Mouse (Mus musculus) heart, postnatal 14 days (tissue): ENCODE measurements around the gene Fubp3. TPM values are rescaled to one million over a fixed set of nuclear protein-coding genes. Genes with fewer than 3 reads are reported as not detected.
A peak's percentile ranks its signal among the peaks of the same experiment; 100 is the strongest.
"Not testable (repeated sequence)": the region's sequence is repeated elsewhere in the genome, so short reads cannot be mapped to it uniquely, and the experiment has no call there.

Experiments
- DNase-seq, 2 experiments: peaks; one replicate each; pipeline ENCODE4 v3.0.0; 2021 to 2022
- intact Hi-C: fragments of 180-260 bp; cut with DNase I; formaldehyde crosslinking; loops from one replicate; pipeline ENCODE4 v1.15.1; 2025
- long read RNA-seq, 2 experiments: library from polyadenylated mRNA; stranded (forward); transcript quantifications; one replicate each; pipeline ENCODE4 v2.0.0; 2021
- total RNA-seq, 2 experiments: library from RNA; stranded (reverse); gene quantifications; 2 replicates each; pipeline ENCODE4 v1.2.3; 2021

Gene Fubp3
- 10 to 100 TPM; 21.0 to 24.1 TPM for total RNA-seq
- long read RNA-seq, experiment 1, partial matches to known transcripts, result 8 of 21 reads
- long read RNA-seq, experiment 1, other reads (novel, unspliced or antisense), result 6 of 21 reads
- long read RNA-seq, experiment 2, transcript Fubp3-202 (19 exons, 3,268 nt), result major isoform, 7 of 25 reads
- long read RNA-seq, experiment 2, transcript Fubp3-201 (18 exons, 3,648 nt), result minor isoform, 5 of 25 reads
- long read RNA-seq, experiment 2, partial matches to known transcripts, result 6 of 25 reads
- long read RNA-seq, experiment 2, other reads (novel, unspliced or antisense), result 6 of 25 reads

GRCm38 (mm10) chr2:31572051-31572914 is at the start of gene Fubp3:
Gene Fubp3 (plus strand): TSS chr2:31572651.
- intact Hi-C loops, result no loop called here
- peak; percentile 90 to 92 for DNase-seq

- intact Hi-C loops, result no loop called here
- no peak for DNase-seq
Measured at GRCm38 (mm10) chr2:31524641-31525040, 47.8 kb upstream of the Fubp3 start.

DNA sequence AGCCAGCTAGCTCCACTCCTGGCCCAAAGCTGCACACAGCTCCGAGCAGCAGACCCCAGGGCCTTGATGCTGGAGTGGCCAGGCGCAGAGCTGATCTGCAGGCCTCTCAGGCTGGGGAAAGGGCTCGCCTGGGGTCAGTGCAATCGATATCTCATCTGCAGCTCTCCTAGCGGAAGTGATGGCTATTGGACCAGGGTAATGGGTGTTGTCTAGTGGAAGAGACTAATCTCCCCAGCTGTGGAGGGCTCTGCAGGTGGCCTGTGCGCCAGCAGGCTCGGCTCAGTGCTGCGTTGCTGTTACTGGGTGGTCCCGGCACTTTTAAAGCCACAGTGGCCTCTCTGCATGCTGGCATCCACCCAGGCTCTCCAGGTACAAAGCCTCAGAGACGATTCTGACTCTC is 46.7 kb upstream of the Fubp3 start:
- intact Hi-C loops, result no loop called here
- DNase-seq, result no peak

- intact Hi-C loops, result no loop called here
Measured at GRCm38 (mm10) chr2:31530201-31530600, 42.2 kb upstream of the Fubp3 start.

GRCm38 (mm10) chr2:31537054-31537453 is 35.4 kb upstream of the Fubp3 start:
- intact Hi-C loops, result no loop called here
- peak; percentile 70 to 71 for DNase-seq

More at GRCm38 (mm10) chr2:31530201-31530600, 42.2 kb upstream of the Fubp3 start:
- DNase-seq, result no peak

GRCm38 (mm10) chr2:31538745-31539144 is 33.7 kb upstream of the Fubp3 start:
- DNase-seq, result no peak
- intact Hi-C loops, result no loop called here

DNA sequence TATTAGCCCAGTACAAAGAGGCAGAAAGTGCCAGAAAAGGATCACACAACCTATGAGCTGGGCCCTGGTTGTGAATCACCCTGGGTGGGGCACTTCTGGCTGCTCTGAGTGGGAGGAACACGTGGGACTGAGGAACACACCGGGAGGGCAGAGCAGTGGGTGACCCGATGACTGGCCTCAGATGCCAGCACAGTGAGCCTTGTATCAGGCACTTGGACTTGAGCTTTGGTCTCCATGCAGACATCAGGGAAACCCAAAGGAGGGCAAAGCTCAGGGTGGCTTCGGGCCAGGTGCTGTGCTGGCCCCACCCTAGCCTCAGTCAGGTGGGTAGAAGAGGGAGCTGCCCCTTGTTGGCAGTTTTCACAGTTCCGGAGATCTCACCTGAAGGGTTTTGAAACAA is 30.9 kb upstream of the Fubp3 start:
- intact Hi-C loops, result no loop called here
- DNase-seq, result no peak

DNA sequence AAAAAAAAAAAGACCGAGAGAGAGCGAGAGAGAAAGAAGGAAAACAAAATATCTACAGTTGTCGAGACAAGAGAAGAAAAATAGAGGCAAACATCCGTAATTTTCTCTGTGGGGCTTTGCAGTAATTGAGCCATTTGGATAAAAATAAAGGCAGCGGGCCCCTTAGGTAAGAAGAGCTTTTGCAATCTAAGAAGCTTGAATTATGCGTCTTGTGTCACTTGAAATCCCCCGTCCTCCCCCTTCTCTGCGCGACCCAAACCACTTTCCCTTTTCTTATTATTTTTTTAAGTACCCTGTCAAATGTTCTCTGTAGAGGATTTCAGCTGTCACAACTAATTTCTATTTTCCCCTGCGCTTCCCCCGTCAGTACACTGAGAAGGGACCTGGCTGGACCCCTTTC is 24.7 kb upstream of the Fubp3 start:
- DNase-seq, result no peak
- intact Hi-C loops, result no loop called here

- DNase-seq, result no peak
Measured at GRCm38 (mm10) chr2:31550503-31550902, 21.9 kb upstream of the Fubp3 start.

GRCm38 (mm10) chr2:31551351-31551750 is 21.1 kb upstream of the Fubp3 start:
- intact Hi-C loops, DNase-seq: not testable (repeated sequence)

More at GRCm38 (mm10) chr2:31550503-31550902, 21.9 kb upstream of the Fubp3 start:
- intact Hi-C loops, result no loop called here

- no peak for DNase-seq
- intact Hi-C loops, result no loop called here
Measured at GRCm38 (mm10) chr2:31551971-31552370, 20.5 kb upstream of the Fubp3 start.

GRCm38 (mm10) chr2:31554619-31555018 is 17.8 kb upstream of the Fubp3 start:
- DNase-seq, result no peak
- intact Hi-C loops, result no loop called here

DNA sequence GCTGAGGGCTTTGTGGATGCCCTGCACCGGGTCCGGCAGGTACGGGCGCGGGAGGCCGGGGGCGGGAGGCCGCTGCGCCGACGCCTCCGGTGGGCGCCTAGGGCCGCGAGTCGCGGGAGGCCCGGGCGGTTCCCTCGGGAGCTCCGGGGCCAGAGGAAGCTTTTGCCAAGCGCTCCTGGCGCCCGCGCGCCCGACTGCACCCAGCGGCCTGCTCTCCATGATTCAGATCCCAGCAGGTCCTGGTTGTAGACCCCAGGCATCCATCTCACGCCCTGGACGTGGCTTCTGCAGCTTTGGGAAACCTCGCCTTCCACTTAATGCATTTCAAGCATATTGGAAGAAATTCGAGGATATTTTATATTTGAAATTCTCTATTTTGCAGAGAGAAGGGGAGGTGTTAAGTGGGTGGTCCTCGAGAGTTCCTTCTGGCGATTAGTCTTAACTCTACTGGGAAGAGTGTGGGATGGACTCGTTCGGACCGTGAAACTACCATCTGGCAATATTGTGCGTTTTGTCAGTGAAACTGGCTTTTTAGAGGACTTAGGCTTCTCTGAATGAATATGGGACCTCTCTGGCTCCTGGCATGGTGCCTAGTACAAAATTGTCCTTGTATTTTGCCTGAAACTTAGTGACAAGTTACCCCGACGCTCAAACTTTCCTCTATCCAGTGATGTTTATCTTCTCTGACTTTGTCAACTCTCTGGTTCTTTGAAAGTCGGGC is 624 bp downstream of the Fubp3 start:
- DNase-seq, result no peak
- intact Hi-C loops, result no loop called here

- DNase-seq, result no peak
- intact Hi-C loops, result no loop called here
Measured at GRCm38 (mm10) chr2:31581617-31582016, 9.2 kb downstream of the Fubp3 start.

- intact Hi-C loops, result no loop called here
Measured at GRCm38 (mm10) chr2:31591799-31592484, 19.5 kb downstream of the Fubp3 start.

DNA sequence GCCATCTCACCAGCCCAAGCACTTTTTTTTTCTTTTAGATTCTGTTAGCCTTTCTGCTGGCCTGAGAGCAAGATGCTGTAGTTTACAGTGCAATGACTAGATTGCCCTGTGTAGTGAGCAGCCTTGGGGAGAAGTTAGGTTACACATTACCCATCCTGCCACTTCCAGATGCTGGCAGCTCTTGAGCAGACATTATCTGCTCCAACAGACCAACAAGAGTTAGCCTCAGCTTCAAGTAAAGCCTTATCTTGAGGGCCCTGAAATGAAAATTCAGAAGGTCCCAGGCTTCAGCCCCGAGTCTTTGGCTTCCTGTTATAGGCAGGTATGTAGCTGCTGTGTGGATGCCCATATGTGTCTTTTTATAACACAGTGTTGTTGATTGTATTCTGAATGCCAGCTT is 35.1 kb downstream of the Fubp3 start:
- intact Hi-C loops, result no loop called here
- DNase-seq, result no peak

More at GRCm38 (mm10) chr2:31591799-31592484, 19.5 kb downstream of the Fubp3 start:
- no peak for DNase-seq

DNA sequence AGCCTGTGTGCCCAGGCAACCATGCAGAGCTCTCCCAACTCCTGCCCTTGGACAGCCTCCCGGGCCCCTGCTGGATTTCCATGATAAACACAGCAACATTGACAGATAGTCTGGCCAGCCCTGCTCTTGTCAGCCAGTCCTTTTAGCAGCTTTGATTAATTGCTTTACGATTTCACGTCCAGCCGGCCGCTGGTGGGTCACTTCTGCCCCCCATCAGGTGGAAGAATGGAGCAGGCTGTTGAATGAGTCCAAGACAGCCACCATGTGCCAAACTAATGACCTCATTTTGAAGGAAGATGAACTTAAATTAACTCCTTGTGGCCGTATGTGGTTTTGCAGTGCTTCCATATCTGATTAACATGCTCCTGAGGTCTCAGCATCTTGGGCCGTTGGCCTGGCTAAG is 37.4 kb downstream of the Fubp3 start:
- intact Hi-C loops, result no loop called here
- peak; percentile 12 to 27 for DNase-seq

DNA sequence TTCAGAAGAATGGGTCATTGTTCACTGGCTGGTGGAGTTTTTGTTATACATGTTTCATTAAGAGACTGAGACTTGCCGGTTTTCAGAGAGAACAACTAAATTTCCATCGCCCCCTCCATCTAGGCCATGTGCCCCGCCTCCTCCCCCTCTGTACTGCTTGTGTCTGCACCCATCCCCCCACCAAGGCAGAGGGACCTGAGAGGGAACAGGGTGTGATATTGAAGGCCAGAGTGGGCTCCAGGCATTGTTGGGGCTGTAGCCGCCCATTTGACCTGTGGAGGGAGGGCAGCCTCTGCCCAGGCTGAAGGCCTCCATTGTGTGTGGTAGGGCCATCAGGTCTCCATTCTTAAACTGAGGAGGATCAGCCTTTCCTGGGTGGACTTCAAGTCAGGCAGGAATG is 38.5 kb downstream of the Fubp3 start:
- DNase-seq, result no peak

DNA sequence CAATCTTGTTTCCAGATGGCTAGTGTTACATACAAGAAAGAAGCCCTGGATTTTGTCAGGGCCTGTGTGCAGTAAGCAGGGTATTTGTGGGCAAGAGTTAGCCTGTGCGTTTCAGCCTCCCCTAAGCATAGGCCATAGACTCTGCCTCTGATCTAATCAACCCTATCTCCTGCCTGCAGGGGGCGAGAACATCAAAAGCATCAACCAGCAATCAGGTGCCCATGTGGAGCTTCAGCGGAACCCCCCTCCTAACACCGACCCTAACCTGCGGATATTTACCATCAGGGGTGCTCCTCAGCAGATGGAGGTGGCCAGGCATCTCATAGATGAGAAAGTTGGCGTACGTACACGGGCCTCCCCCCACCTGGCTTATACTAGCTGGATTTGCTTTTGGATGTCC is 38.9 kb downstream of the Fubp3 start:
- intact Hi-C loops, result no loop called here
- DNase-seq, result no peak

More for the DNA sequence above, 38.5 kb downstream of the Fubp3 start:
- intact Hi-C loops, result no loop called here

- intact Hi-C loops, result no loop called here
- no peak for DNase-seq
Measured at GRCm38 (mm10) chr2:31612627-31613026, 40.2 kb downstream of the Fubp3 start.
